Mouse (Mus musculus) left cerebral cortex, postnatal 4 days (tissue): ENCODE data around the gene Serpina1f. TPM values are rescaled to one million over a fixed set of nuclear protein-coding genes. Genes with fewer than 3 reads are reported as not detected.
A peak's percentile ranks its signal among the peaks of the same experiment; 100 is the strongest.
"Not testable (repeated sequence)": the region's sequence is repeated elsewhere in the genome, so short reads cannot be mapped to it uniquely, and the experiment has no call there.

ENCODE experiments used
- DNase-seq: peaks from one replicate; pipeline ENCODE4 v3.0.0-alpha.2; 2022
- intact Hi-C: fragments of 180-260 bp; cut with DNase I; formaldehyde crosslinking; loops from one replicate; pipeline ENCODE4 v1.15.1; 2025
- total RNA-seq, 2 experiments: library from RNA; stranded (reverse); gene quantifications; 2 replicates each; pipeline ENCODE4 v1.2.3; 2021

Serpina1f gene
- total RNA-seq = not detected

GRCm38 (mm10) chr12:103695429-103695828, at the start of gene Serpina1f:
Gene Serpina1f, minus strand, starts transcription at chr12:103695529.
- intact Hi-C loops = no loop called here
- DNase-seq = no peak

- intact Hi-C loops, DNase-seq: not testable (repeated sequence)
These were observed 42.7 kb upstream of the Serpina1f start for GRCm38 (mm10) chr12:103737791-103738580.

- intact Hi-C loops, DNase-seq: not testable (repeated sequence)
These were observed 40.2 kb upstream of the Serpina1f start for GRCm38 (mm10) chr12:103735566-103735965.

- DNase-seq, intact Hi-C loops: not testable (repeated sequence)
These were observed 39.8 kb upstream of the Serpina1f start for GRCm38 (mm10) chr12:103735101-103735500.

- intact Hi-C loops = no loop called here
- no peak for DNase-seq
These were observed 16.2 kb upstream of the Serpina1f start for GRCm38 (mm10) chr12:103711537-103711936.

- intact Hi-C loops = no loop called here
- no peak for DNase-seq
These were observed 15.1 kb upstream of the Serpina1f start for GRCm38 (mm10) chr12:103710405-103710804.

GRCm38 (mm10) chr12:103706113-103706512, 10.8 kb upstream of the Serpina1f start:
- no peak for DNase-seq
- intact Hi-C loops = no loop called here

- DNase-seq = no peak
- intact Hi-C loops = no loop called here
These were observed 10.2 kb upstream of the Serpina1f start for GRCm38 (mm10) chr12:103705547-103705946.

- intact Hi-C loops = no loop called here
- DNase-seq = no peak
These were observed 4.9 kb upstream of the Serpina1f start for GRCm38 (mm10) chr12:103700144-103700750.

GRCm38 (mm10) chr12:103688221-103688814, 7.0 kb downstream of the Serpina1f start:
- intact Hi-C loops = no loop called here
- peak; percentile 15 for DNase-seq

- DNase-seq = no peak
- intact Hi-C loops = no loop called here
These were observed 8.3 kb downstream of the Serpina1f start for GRCm38 (mm10) chr12:103687021-103687420.

- DNase-seq = no peak
- intact Hi-C loops = no loop called here
These were observed 9.3 kb downstream of the Serpina1f start for GRCm38 (mm10) chr12:103686050-103686449.

- intact Hi-C loops = no loop called here
- no peak for DNase-seq
These were observed 9.9 kb downstream of the Serpina1f start for GRCm38 (mm10) chr12:103685386-103685785.

GRCm38 (mm10) chr12:103683775-103684174, 11.6 kb downstream of the Serpina1f start:
- no peak for DNase-seq
- intact Hi-C loops = no loop called here

GRCm38 (mm10) chr12:103681739-103682138, 13.6 kb downstream of the Serpina1f start:
- DNase-seq = no peak
- intact Hi-C loops = no loop called here

- intact Hi-C loops = no loop called here
These were observed 14.2 kb downstream of the Serpina1f start for GRCm38 (mm10) chr12:103681169-103681568.

GRCm38 (mm10) chr12:103679853-103680252, 15.5 kb downstream of the Serpina1f start:
- intact Hi-C loops, DNase-seq: not testable (repeated sequence)

More at GRCm38 (mm10) chr12:103681169-103681568, 14.2 kb downstream of the Serpina1f start:
- DNase-seq = no peak

- DNase-seq = no peak
- intact Hi-C loops = no loop called here
These were observed 19.3 kb downstream of the Serpina1f start, which contains the start of gene Serpina16 for GRCm38 (mm10) chr12:103676039-103676438. Gene Serpina16, minus strand, starts transcription at chr12:103676139.

GRCm38 (mm10) chr12:103673179-103673578, 22.1 kb downstream of the Serpina1f start:
- intact Hi-C loops = no loop called here
- no peak for DNase-seq

GRCm38 (mm10) chr12:103671483-103671882, 23.8 kb downstream of the Serpina1f start:
- intact Hi-C loops = no loop called here
- DNase-seq = no peak

- no peak for DNase-seq
- intact Hi-C loops = no loop called here
These were observed 24.4 kb downstream of the Serpina1f start for GRCm38 (mm10) chr12:103670964-103671363.
